Mouse (Mus musculus) lung, postnatal 0 days (tissue): ENCODE measurements at regions not wholly inside any gene's neighbourhood (a gene's known extent, or its start where the extent isn't known, plus 50 kb on each side); places are given as distances from the start of the nearest gene placed in this dataset.

Experiments
- ATAC-seq: fragments of 200-750 bp; cut with Nextera tagmentation; 2 replicates; pipeline ENCODE4 v1.8.0; 2017; ENCODE audit warnings: moderate library complexity
- DNase-seq: peaks from one replicate; pipeline ENCODE4 v3.0.0-alpha.2; 2016; ENCODE audit warnings: low spot score
- H3K27ac ChIP-seq: fragments of 300-500 bp; sonication (generic); 2 replicates; pipeline ENCODE4 v1.5.1; 2014; ENCODE audit warnings: antibody characterized with exemption, mild to moderate bottlenecking, low read length, mixed read lengths
- H3K27me3 ChIP-seq: fragments of 300-500 bp; sonication (generic); replicated peaks from 2 replicates; pipeline ENCODE4 v1.6.1; 2014; ENCODE audit warnings: low read length, mixed read lengths; ENCODE audit not compliant: insufficient read depth
- H3K36me3 ChIP-seq: fragments of 300-500 bp; sonication (generic); 2 replicates; pipeline ENCODE4 v1.6.1; 2014; ENCODE audit warnings: low read length, mixed read lengths; ENCODE audit not compliant: insufficient read depth
- H3K4me1 ChIP-seq: fragments of 300-500 bp; sonication (generic); 2 replicates; pipeline ENCODE4 v1.6.1; 2014; ENCODE audit warnings: antibody characterized with exemption, low read depth, low read length, mixed read lengths; ENCODE audit not compliant: insufficient read depth
- H3K4me2 ChIP-seq: fragments of 300-500 bp; sonication (generic); replicated peaks from 2 replicates; pipeline ENCODE4 v1.6.1; 2014; ENCODE audit warnings: low read depth, mild to moderate bottlenecking, low read length, moderate library complexity, mixed read lengths
- H3K4me3 ChIP-seq: fragments of 300-500 bp; sonication (generic); 2 replicates; pipeline ENCODE4 v1.5.1; 2014; ENCODE audit warnings: low read depth, low read length
- H3K9ac ChIP-seq: fragments of 300-500 bp; sonication (generic); replicated peaks from 2 replicates; pipeline ENCODE4 v1.6.1; 2014; ENCODE audit warnings: low read depth, mild to moderate bottlenecking
- H3K9me3 ChIP-seq: fragments of 300-500 bp; sonication (generic); 2 replicates; pipeline ENCODE4 v1.6.1; 2016; ENCODE audit warnings: low read length, mixed read lengths
- CTCF ChIP-seq: IDR thresholded peaks from 2 replicates; pipeline ENCODE4 v1.5.1; 2016; ENCODE audit warnings: antibody characterized with exemption, mild to moderate bottlenecking
- EP300 ChIP-seq: IDR thresholded peaks from 2 replicates; pipeline ENCODE4 v1.6.1; 2016; ENCODE audit warnings: antibody characterized with exemption, mild to moderate bottlenecking, control low read depth
- WGBS: fragments of 180-500 bp; shearing (Covaris S2); extraction: QIAGEN DNeasy Blood & Tissue Kit; methylation state at CpG from one replicate; pipeline ENCODE4 v1.1.7; 2014; 5-methylcytosine and 5-hydroxymethylcytosine counted together

DNA sequence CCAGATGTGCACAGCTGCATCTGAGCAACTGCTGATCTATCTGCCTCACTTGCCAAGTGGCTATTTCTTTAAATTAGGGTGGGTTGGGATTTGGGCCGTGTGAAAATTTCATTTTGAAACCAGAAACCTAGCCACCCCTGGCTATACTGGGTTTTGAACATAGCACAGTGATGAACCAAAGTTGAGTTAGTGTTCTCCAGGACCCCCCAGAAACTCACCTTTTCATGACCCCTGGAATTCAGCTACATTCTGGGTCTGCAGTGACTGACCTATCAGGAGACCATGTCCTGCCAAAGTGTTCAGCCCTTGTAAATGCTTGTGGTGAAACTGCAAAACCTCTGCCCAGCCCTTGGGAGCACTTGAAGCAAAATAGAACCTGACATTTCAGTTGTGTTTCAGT lies 371.4 kb downstream of the Osr1 start:
- H3K4me2 ChIP-seq, result no peak overlapping the region
- no peak for TF ChIP-seq EP300
- no peak for TF ChIP-seq CTCF
- H3K27ac ChIP-seq, result no peak overlapping the region
- no peaks in the 10 kb centered on the region for H3K4me1 ChIP-seq
- no peak overlapping the region for H3K9ac ChIP-seq
- DNase-seq (no peak), ATAC-seq (no peak)
- H3K4me3 ChIP-seq, result no peak overlapping the region
- no peaks in the 10 kb centered on the region for H3K27me3 ChIP-seq
- 71% methylated on average over 1 of the region's 1 CpGs for WGBS
- no peaks in the 10 kb centered on the region for H3K36me3 ChIP-seq
- no peaks in the 10 kb centered on the region for H3K9me3 ChIP-seq

DNA sequence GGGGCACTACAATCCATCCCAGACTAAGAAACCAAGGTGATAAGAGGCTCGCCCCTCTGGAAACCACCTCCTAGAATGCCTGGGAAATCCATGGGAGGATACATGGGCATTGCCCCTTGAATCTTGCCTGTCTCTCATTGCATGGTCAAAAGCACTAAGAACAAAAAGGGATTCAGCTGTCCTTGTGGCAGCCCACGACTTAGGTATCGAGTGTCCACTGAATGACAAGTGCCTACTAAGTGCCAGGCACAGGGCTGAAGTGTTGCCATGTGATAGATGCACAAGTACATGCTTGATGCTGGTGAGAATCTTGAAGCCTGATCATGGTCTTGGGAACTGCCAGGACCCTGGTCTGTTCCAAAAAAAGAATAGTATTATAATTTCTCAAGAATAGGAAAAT lies 371.9 kb downstream of the Osr1 start:
- no peak overlapping the region for H3K27ac ChIP-seq
- no peaks in the 10 kb centered on the region for H3K36me3 ChIP-seq
- no peaks in the 10 kb centered on the region for H3K9me3 ChIP-seq
- H3K4me1 ChIP-seq, result no peaks in the 10 kb centered on the region
- TF ChIP-seq EP300 (no peak), CTCF (no peak)
- ATAC-seq, result no peak
- DNase-seq, result no peak
- 83% methylated on average over 3 of the region's 3 CpGs for WGBS
- no peaks in the 10 kb centered on the region for H3K27me3 ChIP-seq
- no peak overlapping the region for H3K4me2 ChIP-seq
- H3K9ac ChIP-seq, result no peak overlapping the region
- no peak overlapping the region for H3K4me3 ChIP-seq

DNA sequence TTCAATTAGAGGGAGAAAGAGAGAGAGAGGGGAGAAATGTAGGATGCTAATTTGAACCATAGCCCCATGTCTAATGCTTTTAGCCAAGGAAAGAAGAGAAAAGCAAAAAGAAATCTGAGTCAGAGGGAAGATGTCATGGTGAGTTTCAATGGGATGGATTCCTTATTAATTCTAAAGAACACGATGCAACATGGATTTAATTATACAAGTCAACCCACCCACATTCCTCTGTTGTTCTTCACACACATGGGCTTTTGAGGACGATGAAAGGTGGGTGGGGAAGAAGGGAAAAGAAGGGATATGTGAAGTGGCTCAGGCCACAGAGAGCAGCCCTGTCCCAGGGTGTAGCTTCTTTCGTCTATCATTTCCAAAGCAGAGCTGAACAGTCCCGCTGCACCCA lies 378.9 kb downstream of the Osr1 start:
- WGBS, result 76% methylated on average over 4 of the region's 4 CpGs
- ATAC-seq, result no peak
- TF ChIP-seq EP300, result no peak
- TF ChIP-seq CTCF, result no peak

DNA sequence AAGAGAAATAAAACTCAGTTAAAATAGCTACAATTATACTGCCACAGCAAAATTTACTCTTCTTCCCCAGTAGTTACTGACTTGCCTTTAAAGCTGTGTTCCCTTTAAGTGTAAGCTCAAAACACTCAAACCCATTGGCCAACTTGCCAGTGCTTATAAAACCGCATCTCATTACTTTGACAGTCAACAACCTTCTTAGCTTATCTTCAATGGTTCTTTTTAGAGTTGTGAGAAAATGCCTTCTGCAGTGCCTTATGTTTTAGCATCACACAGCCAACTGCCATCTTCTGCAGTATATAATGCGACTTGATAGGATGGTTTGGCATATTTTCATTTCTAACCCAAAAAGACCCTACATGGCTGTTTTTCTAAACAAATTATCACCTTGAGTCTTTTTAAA lies 382.5 kb downstream of the Osr1 start:
- no peak overlapping the region for H3K27ac ChIP-seq
- ATAC-seq, result no peak
- H3K4me2 ChIP-seq, result no peak overlapping the region
- H3K9ac ChIP-seq, result no peak overlapping the region
- TF ChIP-seq EP300, result no peak
- TF ChIP-seq CTCF, result no peak
- H3K9me3 ChIP-seq, result no peaks in the 10 kb centered on the region
- H3K4me3 ChIP-seq, result no peak overlapping the region
- H3K4me1 ChIP-seq, result no peaks in the 10 kb centered on the region
- 89% methylated on average over 2 of the region's 2 CpGs for WGBS
- no peaks in the 10 kb centered on the region for H3K36me3 ChIP-seq
- H3K27me3 ChIP-seq, result no peaks in the 10 kb centered on the region
- DNase-seq, result no peak

More for the DNA sequence above, 378.9 kb downstream of the Osr1 start:
- H3K27me3 ChIP-seq, result no peaks in the 10 kb centered on the region
- DNase-seq, result no peak
- H3K4me3 ChIP-seq, result no peak overlapping the region
- no peak overlapping the region for H3K9ac ChIP-seq
- H3K36me3 ChIP-seq, result no peaks in the 10 kb centered on the region
- no peaks in the 10 kb centered on the region for H3K9me3 ChIP-seq
- H3K4me2 ChIP-seq, result no peak overlapping the region
- H3K4me1 ChIP-seq, result no peaks in the 10 kb centered on the region
- H3K27ac ChIP-seq, result no peak overlapping the region

DNA sequence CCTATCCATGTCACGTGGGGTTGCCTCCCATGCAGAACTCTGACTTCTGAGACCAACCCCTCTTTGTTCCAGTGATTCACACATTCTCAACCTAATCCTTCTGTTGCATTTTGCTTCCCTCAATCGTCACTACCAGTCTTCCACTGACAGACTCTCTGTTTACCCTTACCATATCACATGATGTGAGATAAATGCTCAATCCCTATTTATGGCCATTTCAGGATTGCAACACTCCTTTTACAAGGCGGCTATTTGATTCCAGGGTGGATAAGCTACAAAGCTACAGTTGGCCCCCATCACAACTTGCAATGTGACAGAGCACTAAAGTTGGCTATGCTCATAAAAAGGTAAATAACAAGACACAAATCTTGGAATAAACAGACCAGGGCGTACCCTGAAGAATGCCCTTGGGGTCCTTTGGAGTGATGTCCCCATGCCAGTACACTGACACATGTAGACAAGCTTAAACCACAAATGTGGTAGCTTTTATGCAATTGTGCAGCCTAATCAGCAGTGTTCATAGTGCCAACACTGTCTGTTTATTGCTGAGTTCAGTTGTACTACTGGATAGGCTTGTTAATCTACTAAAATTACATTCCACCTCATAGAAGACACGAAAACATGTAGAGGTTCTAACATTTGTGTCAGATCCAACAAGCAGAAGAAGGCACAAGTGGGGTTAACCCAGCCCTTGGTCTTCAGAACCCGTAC lies 384.4 kb downstream of the Osr1 start:
- H3K4me1 ChIP-seq, result no peaks in the 10 kb centered on the region
- no peak overlapping the region for H3K9ac ChIP-seq
- no peak overlapping the region for H3K27ac ChIP-seq
- no peak for DNase-seq
- no peaks in the 10 kb centered on the region for H3K9me3 ChIP-seq
- no peak for ATAC-seq
- TF ChIP-seq EP300, result no peak
- TF ChIP-seq CTCF, result no peak
- no peaks in the 10 kb centered on the region for H3K27me3 ChIP-seq
- 66% methylated on average over 6 of the region's 6 CpGs for WGBS
- no peak overlapping the region for H3K4me2 ChIP-seq
- H3K4me3 ChIP-seq, result no peak overlapping the region
- no peaks in the 10 kb centered on the region for H3K36me3 ChIP-seq

DNA sequence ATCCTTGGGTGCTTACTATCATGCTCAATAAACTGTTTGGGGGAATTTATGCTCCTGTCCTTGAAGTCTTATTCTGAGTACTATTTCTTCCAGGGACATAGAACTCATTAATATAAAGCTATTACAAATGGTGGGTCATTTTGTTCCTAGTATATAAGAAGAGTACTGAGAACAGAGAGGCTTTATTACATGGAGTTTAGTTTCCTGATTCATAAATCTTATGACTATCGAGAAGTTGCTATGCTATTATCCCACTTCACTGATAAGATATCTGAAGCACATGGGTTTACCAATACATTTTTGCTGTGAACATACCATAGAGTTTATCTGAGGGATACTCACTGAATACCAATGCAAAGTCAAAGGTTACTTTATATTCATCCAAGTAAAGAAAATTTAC lies 399.5 kb downstream of the Osr1 start:
- DNase-seq, result no peak
- Histone ChIP-seq H3K9ac (no peak overlapping the region), H3K4me3 (no peak overlapping the region), H3K4me1 (no peaks in the 10 kb centered on the region), H3K27me3 (no peaks in the 10 kb centered on the region), H3K27ac (no peak overlapping the region), H3K4me2 (no peak overlapping the region), H3K9me3 (no peaks in the 10 kb centered on the region), H3K36me3 (no peaks in the 10 kb centered on the region)
- WGBS, result 57% methylated on average over 1 of the region's 1 CpGs
- no peak for ATAC-seq
- TF ChIP-seq EP300 (no peak), CTCF (no peak)

DNA sequence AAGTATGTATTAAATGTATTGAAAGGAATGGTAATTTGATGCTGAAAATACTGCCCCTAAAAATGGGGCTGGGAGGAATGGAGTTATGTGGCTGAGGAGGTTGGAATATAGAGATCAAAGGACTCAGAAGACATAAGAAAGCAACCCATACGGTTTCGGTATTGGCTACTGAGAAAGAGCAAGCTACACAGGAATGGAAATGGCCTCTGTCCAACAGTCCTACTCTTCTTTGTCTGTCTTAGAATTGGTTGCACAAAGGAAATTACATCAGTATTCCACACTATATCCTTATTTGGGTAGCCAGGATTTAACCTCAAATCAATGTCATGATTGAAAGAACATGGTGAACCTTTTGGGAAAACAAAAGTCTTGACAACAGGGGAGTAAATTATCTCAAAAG lies 399.0 kb upstream of the Nt5c1b start:
- H3K27me3 ChIP-seq, result no peaks in the 10 kb centered on the region
- 80% methylated on average over 2 of the region's 2 CpGs for WGBS
- no peak overlapping the region for H3K4me3 ChIP-seq
- H3K9me3 ChIP-seq, result no peaks in the 10 kb centered on the region
- H3K4me1 ChIP-seq, result no peaks in the 10 kb centered on the region
- H3K9ac ChIP-seq, result no peak overlapping the region
- no peak overlapping the region for H3K4me2 ChIP-seq
- TF ChIP-seq CTCF (no peak), EP300 (no peak)
- no peak overlapping the region for H3K27ac ChIP-seq
- ATAC-seq, result no peak
- DNase-seq, result no peak
- H3K36me3 ChIP-seq, result no peaks in the 10 kb centered on the region
